Mouse (Mus musculus) cerebellum, postnatal 4 days (tissue): ENCODE data around the gene Crip3.
A peak's percentile ranks its signal among the peaks of the same experiment; 100 is the strongest.

Experiments used
- DNase-seq, 2 experiments: peaks; one replicate each; pipeline ENCODE4 v3.0.0; 2022; ENCODE audit warnings: low spot score in 2 of 2, mixed read lengths in 1 of 2

Gene Crip3

DNA sequence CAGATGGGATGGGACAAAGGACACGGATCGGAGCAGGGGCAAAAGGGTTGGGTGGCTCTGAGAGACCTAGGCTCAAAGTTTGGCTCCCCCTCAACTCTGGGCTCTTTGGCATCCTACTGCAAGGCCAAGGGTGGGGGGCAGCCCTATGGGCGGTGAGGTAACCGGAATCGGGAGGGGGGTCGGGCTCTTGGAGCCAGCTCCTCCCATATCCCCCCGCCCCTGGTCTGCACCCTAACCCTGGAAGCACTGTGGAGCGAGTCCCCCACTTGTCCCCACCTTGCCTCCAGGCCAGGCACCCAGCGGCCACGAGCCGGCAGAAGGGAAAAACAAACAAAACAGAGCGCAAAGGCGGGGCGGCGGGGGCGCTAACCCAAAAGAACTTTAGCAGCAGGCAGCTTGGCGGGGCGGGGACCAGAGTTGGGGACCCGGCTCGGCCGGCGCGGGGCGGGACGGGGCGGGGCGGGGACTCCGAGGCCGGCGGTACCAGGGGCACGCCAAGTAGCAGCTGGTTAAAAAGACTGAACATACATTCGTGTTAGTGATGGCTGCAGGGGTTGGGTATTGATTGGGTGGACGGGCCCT is 26.5 kb downstream of the Crip3 start:
- DNase-seq: peak in 1 of 2 experiments; percentile 35

DNA sequence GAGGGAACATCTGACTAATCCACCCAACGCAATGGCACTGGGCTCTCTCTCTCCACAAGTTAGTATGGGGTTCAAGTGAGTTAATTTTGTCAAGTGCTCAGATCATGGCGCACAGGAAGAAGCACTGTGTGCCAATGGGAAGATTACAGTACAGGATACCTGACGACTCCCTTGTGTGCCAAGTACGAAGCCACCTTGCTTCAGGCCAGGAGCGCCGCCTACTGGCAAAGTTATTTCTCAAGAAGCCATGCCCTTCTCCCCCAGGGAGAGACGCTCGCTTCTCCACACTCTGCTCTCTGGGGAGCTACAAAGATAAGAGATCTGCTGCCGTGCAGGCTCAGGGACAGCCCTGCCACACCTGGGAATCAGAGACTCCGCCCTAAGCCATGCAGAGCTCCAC is 29.1 kb downstream of the Crip3 start:
- DNase-seq: peak in 1 of 2 experiments; percentile 34

GRCm38 (mm10) chr17:46458439-46458838 is 29.7 kb downstream of the Crip3 start:
- DNase-seq: no peak

DNA sequence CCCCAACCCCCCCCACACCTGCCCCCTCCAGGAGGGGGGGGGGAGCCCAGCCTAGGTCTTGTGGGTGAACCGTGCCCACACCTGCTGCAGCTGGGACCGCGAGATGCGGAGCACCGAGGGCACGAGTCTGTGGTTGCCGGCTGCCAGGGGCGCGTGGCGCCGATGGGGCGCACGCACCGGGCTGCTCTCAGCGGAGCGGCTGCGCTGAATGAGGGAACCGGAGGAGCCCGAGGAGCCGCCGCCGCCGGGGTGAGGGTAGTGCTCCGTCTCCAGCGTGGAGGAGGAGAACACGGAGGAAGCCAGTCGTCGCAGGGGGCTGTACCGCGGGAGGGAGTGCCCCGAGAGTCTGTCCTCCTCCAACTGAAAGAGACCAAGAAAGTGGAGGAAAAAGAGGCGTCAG is 31.9 kb downstream of the Crip3 start:
- no peak for DNase-seq

DNA sequence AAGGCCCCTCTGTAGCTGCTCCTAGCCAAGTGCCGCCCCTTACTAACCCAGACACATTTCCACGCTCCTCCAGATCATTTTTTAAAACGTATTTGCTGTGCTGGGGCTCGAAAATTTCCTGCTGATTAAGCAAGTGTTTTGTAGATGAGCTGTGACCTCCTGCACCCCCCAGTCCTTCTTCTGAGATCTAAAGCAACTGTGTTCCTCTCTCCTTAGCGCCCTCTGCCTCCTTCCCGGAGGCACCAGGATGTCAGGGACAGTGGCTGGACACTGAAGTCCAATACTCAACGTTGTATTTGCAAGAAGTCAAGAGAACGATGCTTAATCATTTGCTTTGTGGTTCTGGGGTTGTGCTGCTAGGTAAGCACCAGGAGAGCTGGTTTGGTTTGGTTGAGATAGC is 32.6 kb downstream of the Crip3 start:
- no peak for DNase-seq

DNA sequence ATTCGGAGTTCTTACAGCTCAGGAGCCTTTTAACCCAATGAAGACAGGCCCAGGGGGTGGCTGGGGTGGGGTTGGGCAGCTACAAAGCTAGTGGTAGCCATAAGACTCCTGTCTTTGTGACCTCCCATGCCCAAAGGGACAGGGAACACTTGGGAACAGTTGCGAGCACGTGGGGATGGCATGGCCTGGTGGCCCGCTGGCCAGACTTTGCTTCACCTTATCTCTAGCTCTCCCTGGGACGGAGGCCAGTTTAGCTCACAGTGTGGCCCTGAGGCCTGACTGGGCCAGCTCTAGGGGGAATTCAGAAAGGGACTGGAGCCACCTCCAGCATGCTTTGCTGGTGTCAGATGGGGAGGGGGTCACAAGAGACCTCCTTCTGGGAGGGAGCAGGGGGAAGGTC is 33.5 kb downstream of the Crip3 start:
- DNase-seq: no peak

GRCm38 (mm10) chr17:46467830-46468229 is 39.1 kb downstream of the Crip3 start:
- no peak for DNase-seq

DNA sequence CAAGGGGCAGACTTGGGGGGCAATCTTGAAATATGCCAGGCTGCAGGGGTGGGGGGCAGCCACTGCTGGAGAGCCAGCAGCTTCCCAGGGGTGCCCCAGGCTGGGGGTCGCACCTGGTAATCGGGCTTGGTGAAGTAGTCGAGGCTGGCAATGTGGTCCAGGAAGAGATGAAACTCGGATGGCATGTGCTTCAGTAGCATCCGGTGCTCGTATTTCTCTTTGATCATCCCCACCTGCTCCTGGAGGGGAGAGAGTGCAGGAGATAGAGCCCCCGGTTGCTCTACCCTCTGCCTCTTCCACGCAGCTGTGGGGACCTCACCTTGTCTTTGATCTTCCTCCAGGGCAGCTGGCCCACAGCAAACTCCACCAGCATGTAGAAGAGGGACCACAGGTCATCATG is 47.9 kb downstream of the Crip3 start:
- DNase-seq: no peak

DNA sequence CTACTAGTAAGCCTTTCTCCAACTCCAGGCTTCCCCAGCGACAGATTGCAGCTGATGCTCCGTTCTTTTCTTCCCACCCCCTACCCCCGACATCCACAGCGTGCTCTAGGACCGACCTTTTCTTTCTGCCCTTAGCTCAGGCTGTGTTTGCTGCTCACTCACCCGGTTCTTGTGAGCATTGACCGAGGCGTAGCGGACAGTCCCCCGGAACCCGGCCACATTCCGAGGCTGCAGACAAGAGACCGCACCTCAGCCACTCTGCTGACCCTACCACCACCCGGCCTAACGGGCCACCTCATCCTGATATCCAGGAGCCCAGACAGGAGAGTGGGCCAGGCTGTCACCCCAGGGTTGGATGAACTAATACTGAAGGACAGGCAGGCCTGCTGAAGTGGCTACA is 48.6 kb downstream of the Crip3 start:
- DNase-seq: no peak
